In genomic region chr10:104914201-104914600, GRCm38 (mm10) we compare ENCODE assay signal across 19 mouse cellular contexts.
DNase-seq lines count a peak whose midpoint lies in the region; ATAC-seq lines count a peak whose summit lies in the region.
"Had no signal": no experiment of that assay in that cellular context is flagged by ENCODE, and none has a peak within 500 bp of the region (broad histone marks: within the 10 kb centered on the region; RNA-seq: fewer than 3 reads in every experiment).

No protein-coding gene starts in this region.

- H3K27ac ChIP-seq in midbrain, embryonic 14.5 days (replicated peaks; ENCODE audit: low read depth, low read length), result no peak overlapping the region
- no peak overlapping the region for H3K27ac ChIP-seq in midbrain, embryonic 16.5 days (ENCODE audit: low read length)
- H3K27ac ChIP-seq: forebrain, embryonic 13.5 days; forebrain, embryonic 15.5 days had no signal

- no peaks in the 10 kb centered on the region for H3K36me3 ChIP-seq in midbrain, embryonic 14.5 days (ENCODE audit: control insufficient read depth, insufficient read depth, low read length)
- no peaks in the 10 kb centered on the region for H3K36me3 ChIP-seq in midbrain, embryonic 16.5 days (ENCODE audit: control insufficient read depth, insufficient read depth, low read length)
- H3K36me3 ChIP-seq: forebrain, embryonic 15.5 days; G1E had no signal

- 89% methylated on average over 1 of the region's 1 CpGs for WGBS in midbrain, embryonic 14.5 days
- 67% methylated on average over 1 of the region's 1 CpGs for WGBS in midbrain, embryonic 16.5 days

- no peaks in the 10 kb centered on the region for H3K27me3 ChIP-seq in midbrain, embryonic 14.5 days (ENCODE audit: control insufficient read depth, insufficient read depth, low read length)
- no peaks in the 10 kb centered on the region for H3K27me3 ChIP-seq in midbrain, embryonic 16.5 days (ENCODE audit: control insufficient read depth, insufficient read depth, low read depth, low read length)
- H3K27me3 ChIP-seq: CH12.LX; forebrain, embryonic 13.5 days; forebrain, embryonic 15.5 days; Patski had no signal

- no peak for DNase-seq in cerebellum, adult 9-10 months
- peak; percentile 8 to 19 for DNase-seq in cerebellum, postnatal 25 days
- DNase-seq in cerebellum, adult 8-10 months, result no peak
- no peak for DNase-seq in midbrain, embryonic 14.5 days
- DNase-seq: adrenal gland, adult 8-10 months; adrenal gland, postnatal 14 days; adrenal gland, postnatal 36 days; B cell, adult 2 months; cerebellum, adult 11-12 months; forebrain, postnatal 0 days had no signal

- no peak overlapping the region for H3K4me3 ChIP-seq in midbrain, embryonic 14.5 days (replicated peaks; ENCODE audit: low read depth, low read length)
- no peak overlapping the region for H3K4me3 ChIP-seq in midbrain, embryonic 16.5 days (ENCODE audit: low read depth, low read length)
- H3K4me3 ChIP-seq: forebrain, embryonic 13.5 days; forebrain, embryonic 15.5 days had no signal

- no peaks in the 10 kb centered on the region for H3K9me3 ChIP-seq in midbrain, embryonic 14.5 days (ENCODE audit: control insufficient read depth, low read length)
- no peaks in the 10 kb centered on the region for H3K9me3 ChIP-seq in midbrain, embryonic 16.5 days (replicated peaks; ENCODE audit: control insufficient read depth, low read length, poor library complexity, severe bottlenecking)
- H3K9me3 ChIP-seq: forebrain, embryonic 13.5 days; forebrain, embryonic 15.5 days; G1E had no signal

- no peak overlapping the region for H3K4me2 ChIP-seq in midbrain, embryonic 14.5 days (ENCODE audit: low read length)
- H3K4me2 ChIP-seq in midbrain, embryonic 16.5 days (ENCODE audit: low read length), result no peak overlapping the region
- H3K4me2 ChIP-seq: forebrain, embryonic 13.5 days; forebrain, embryonic 15.5 days had no signal

- H3K9ac ChIP-seq in midbrain, embryonic 14.5 days (replicated peaks; ENCODE audit: low read length), result no peak overlapping the region
- no peak overlapping the region for H3K9ac ChIP-seq in midbrain, embryonic 16.5 days (ENCODE audit: low read depth, low read length)
- H3K9ac ChIP-seq: forebrain, embryonic 13.5 days; forebrain, embryonic 15.5 days; forebrain, postnatal 0 days had no signal

- H3K4me1 ChIP-seq in midbrain, embryonic 14.5 days (ENCODE audit: control insufficient read depth, insufficient read depth, low read length), result no peaks in the 10 kb centered on the region
- H3K4me1 ChIP-seq in midbrain, embryonic 16.5 days (ENCODE audit: control insufficient read depth, insufficient read depth, low read length), result no peaks in the 10 kb centered on the region
- H3K4me1 ChIP-seq: forebrain, embryonic 13.5 days; forebrain, embryonic 15.5 days had no signal

- peak; percentile 52; the same call in 1 of the 2 replicates for ATAC-seq in cerebellum, adult (ENCODE audit: insufficient number of reproducible peaks, low FRiP score, low TSS enrichment)
- peak; percentile 53; the same call in 1 of the 2 replicates for ATAC-seq in midbrain, embryonic 14.5 days (ENCODE audit: low FRiP score, low TSS enrichment)
- no peak for ATAC-seq in midbrain, embryonic 16.5 days
- ATAC-seq: activated CD4-positive, CD25-positive, alpha-beta regulatory T cell, adult 4 months; CD4-positive, CD25-positive, alpha-beta regulatory T cell, adult 4 months; forebrain, embryonic 13.5 days; forebrain, embryonic 15.5 days; forebrain, postnatal 0 days; Patski had no signal

Comparison
In these comparisons a context has a peak if more than half of its experiments do, and no peak if none do; other contexts are left out.
1. DNase-seq: peak in cerebellum, postnatal 25 days (2 of 2); none in cerebellum, adult 9-10 months (single experiment), cerebellum, adult 8-10 months (single experiment) and midbrain, embryonic 14.5 days (single experiment).